Mouse (Mus musculus) spleen, adult 2 months (tissue): ENCODE measurements around the gene Ulk1.

ENCODE experiments used
- CTCF ChIP-seq: fragments of 200-500 bp; IDR thresholded peaks from 2 replicates; pipeline ENCODE4 v1.5.1; 2011; ENCODE audit warnings: mild to moderate bottlenecking, inconsistent platforms; ENCODE audit not compliant: insufficient read depth, insufficient read length, insufficient replicate concordance; ENCODE audit errors: extremely low read depth
- POLR2A ChIP-seq: fragments of 200-500 bp; IDR thresholded peaks from 2 replicates; pipeline ENCODE4 v1.6.1; 2011; ENCODE audit warnings: low read depth, low read length, inconsistent platforms

DNA sequence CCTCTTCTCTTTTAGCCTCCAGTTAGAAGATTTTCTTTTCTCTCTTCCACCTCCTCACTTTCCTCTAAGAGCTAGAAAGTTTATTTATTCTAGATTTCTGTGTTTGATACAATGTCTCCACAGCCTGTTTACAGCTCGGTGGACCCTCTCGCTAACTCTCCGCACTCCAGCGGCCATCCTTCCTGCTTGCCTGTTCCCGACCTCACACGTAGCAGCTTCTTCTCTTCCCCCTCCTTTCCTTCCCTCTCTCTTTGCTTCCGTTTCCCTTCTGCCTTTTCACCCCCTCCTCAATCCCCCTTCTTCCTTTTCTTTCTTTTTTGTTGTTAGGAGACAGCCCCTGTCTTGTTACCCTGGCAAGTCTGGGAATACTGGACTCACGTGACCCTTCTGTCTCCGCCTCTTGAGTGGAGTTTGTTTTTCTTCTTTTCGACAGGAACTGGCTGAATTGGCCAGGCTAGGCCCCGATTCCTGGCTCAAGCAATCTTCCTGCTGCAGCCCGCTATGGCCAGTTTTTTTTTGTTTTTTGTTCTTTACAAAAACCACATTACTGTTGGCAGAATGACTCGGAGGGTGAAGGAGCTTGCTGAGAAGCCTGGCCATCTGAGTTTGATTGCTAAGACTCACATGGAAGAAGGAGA lies 49.2 kb upstream of the Ulk1 start:
- TF ChIP-seq POLR2A: no peak
- TF ChIP-seq CTCF: no peak
